Mouse (Mus musculus): ENCODE results near the gene Dnaic1. TPM values are rescaled to one million over a fixed set of nuclear protein-coding genes. Genes with fewer than 3 reads are reported as not detected.
"Not testable (repeated sequence)": the region's sequence is repeated elsewhere in the genome, so short reads cannot be mapped to it uniquely, and the experiment has no call there.

Dnaic1 gene
- polyA plus RNA-seq, 1 experiment = 10.3 TPM

GRCm38 (mm10) chr4:41678863-41679262 lies 109.3 kb downstream of the Dnaic1 start:
- no peak for TF ChIP-seq CTCF (IDR thresholded peaks at IDR 0.05; ENCODE audit: insufficient read depth, low read length)
- TF ChIP-seq POLR2A (IDR thresholded peaks at IDR 0.05; ENCODE audit: borderline replicate concordance, extremely low read depth, low read depth, low read length) = no peak
- no peak for DNase-seq
- Histone ChIP-seq H3K4me1 (ENCODE audit: control insufficient read depth, insufficient read depth, low read length) (no peaks in the 10 kb centered on the region), H3K4me3 (replicated peaks; ENCODE audit: extremely low read depth, low read depth, low read length) (no peak overlapping the region)
- WGBS = 64% methylated on average over 6 of the region's 6 CpGs

GRCm38 (mm10) chr4:41679291-41679690 lies 109.7 kb downstream of the Dnaic1 start:
- no peak overlapping the region for H3K4me3 ChIP-seq (replicated peaks; ENCODE audit: extremely low read depth, low read depth, low read length)
- whole genome bisulfite sequencing = 44% methylated on average over 2 of the region's 2 CpGs
- no peaks in the 10 kb centered on the region for H3K4me1 ChIP-seq (ENCODE audit: control insufficient read depth, insufficient read depth, low read length)
- DNase-seq = no peak
- TF ChIP-seq CTCF (IDR thresholded peaks at IDR 0.05; ENCODE audit: insufficient read depth, low read length) = no peak
- TF ChIP-seq POLR2A (IDR thresholded peaks at IDR 0.05; ENCODE audit: borderline replicate concordance, extremely low read depth, low read depth, low read length) = no peak

DNA sequence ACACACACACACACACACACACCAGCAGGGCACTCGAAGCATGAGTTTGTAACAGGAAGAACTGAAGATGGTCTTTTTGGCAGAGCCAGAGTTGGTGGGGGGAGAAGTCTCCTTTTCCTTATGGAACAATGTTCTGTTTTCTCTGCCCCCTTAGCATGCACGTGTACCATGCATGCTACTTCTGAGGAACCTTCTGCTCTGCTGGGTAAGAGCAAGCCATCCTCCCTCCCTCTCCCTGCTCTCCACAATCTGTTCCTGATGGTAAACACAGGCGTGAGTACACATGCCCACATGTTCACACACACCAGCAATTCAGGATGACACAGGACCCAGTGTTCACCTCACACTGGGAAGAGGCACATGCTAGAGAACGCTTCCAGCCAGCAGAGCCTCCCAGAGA lies 111.6 kb downstream of the Dnaic1 start:
- DNase-seq = no peak
- TF ChIP-seq POLR2A (IDR thresholded peaks at IDR 0.05; ENCODE audit: borderline replicate concordance, extremely low read depth, low read depth, low read length) (no peak), CTCF (IDR thresholded peaks at IDR 0.05; ENCODE audit: insufficient read depth, low read length) (no peak)
- Histone ChIP-seq H3K4me1 (ENCODE audit: control insufficient read depth, insufficient read depth, low read length) (no peaks in the 10 kb centered on the region), H3K4me3 (replicated peaks; ENCODE audit: extremely low read depth, low read depth, low read length) (no peak overlapping the region)
- WGBS = 58% methylated on average over 4 of the region's 4 CpGs

GRCm38 (mm10) chr4:41681947-41682346 lies 112.4 kb downstream of the Dnaic1 start:
- no peak overlapping the region for H3K4me3 ChIP-seq (replicated peaks; ENCODE audit: extremely low read depth, low read depth, low read length)
- DNase-seq = no peak
- H3K4me1 ChIP-seq (ENCODE audit: control insufficient read depth, insufficient read depth, low read length) = no peaks in the 10 kb centered on the region
- 75% methylated on average over 10 of the region's 10 CpGs for WGBS
- TF ChIP-seq CTCF (IDR thresholded peaks at IDR 0.05; ENCODE audit: insufficient read depth, low read length) = no peak
- TF ChIP-seq POLR2A (IDR thresholded peaks at IDR 0.05; ENCODE audit: borderline replicate concordance, extremely low read depth, low read depth, low read length) = no peak

DNA sequence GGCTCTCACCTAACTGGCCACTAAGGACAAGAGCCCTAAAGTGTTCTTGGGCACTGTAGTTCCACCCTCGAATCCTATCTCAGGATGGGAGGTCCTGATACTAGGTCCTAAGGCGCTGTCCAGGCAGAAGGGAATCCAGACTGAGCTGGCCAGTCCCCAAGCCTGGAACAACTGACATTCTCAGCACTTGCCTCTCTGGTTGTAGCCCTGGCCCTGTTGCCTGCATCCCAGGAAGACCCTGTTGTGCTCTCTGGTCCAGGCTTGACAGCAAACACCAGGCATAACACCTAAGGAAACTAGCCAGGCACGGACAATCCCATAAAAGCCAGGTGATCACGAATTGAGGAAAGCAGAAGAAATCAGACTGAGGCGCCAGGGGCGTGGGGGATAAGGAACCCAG lies 113.2 kb downstream of the Dnaic1 start:
- Histone ChIP-seq H3K4me3 (replicated peaks; ENCODE audit: extremely low read depth, low read depth, low read length) (no peak overlapping the region), H3K4me1 (ENCODE audit: control insufficient read depth, insufficient read depth, low read length) (no peaks in the 10 kb centered on the region)
- 47% methylated on average over 6 of the region's 6 CpGs for WGBS
- TF ChIP-seq POLR2A (IDR thresholded peaks at IDR 0.05; ENCODE audit: borderline replicate concordance, extremely low read depth, low read depth, low read length) = no peak
- TF ChIP-seq CTCF (IDR thresholded peaks at IDR 0.05; ENCODE audit: insufficient read depth, low read length) = no peak
- DNase-seq = no peak

DNA sequence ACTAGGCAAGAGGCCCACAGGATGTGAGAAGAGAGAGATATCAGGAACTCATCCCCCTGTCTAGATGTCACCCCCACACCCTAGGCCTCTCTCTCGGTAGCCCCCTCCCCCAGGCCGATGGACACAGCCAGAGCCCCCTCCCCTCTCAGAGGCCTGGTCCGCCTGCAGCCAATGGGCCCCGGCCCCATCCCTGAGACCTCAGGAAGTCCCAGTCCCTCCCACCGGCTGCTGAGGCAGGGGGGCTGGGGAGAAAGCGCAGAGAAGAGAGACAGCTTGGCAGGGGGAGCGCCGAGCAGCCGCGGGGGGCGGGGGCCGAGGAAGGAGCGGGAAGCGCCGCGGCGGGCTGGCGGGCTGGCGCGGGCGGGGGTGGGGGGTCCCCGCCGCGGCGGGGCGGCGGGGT lies 113.7 kb downstream of the Dnaic1 start:
- 3% methylated on average over 5 of the region's 27 CpGs for WGBS
- not testable (repeated sequence) for H3K4me3 ChIP-seq (replicated peaks; ENCODE audit: extremely low read depth, low read depth, low read length)

GRCm38 (mm10) chr4:41684131-41684930 lies 114.8 kb downstream of the Dnaic1 start:
- not testable (repeated sequence) for DNase-seq; H3K4me1 ChIP-seq (ENCODE audit: control insufficient read depth, insufficient read depth, low read length); H3K4me3 ChIP-seq (replicated peaks; ENCODE audit: extremely low read depth, low read depth, low read length)
- 17% methylated on average over 27 of the region's 27 CpGs for WGBS

More for the DNA sequence above, 113.7 kb downstream of the Dnaic1 start:
- H3K4me1 ChIP-seq (ENCODE audit: control insufficient read depth, insufficient read depth, low read length); DNase-seq: not testable (repeated sequence)

- H3K4me3 ChIP-seq (replicated peaks; ENCODE audit: extremely low read depth, low read depth, low read length); DNase-seq; H3K4me1 ChIP-seq (ENCODE audit: control insufficient read depth, insufficient read depth, low read length): not testable (repeated sequence)
- WGBS = 6% methylated on average over 14 of the region's 14 CpGs
These were observed 115.4 kb downstream of the Dnaic1 start for GRCm38 (mm10) chr4:41684931-41685453.

- not testable (repeated sequence) for DNase-seq; H3K4me3 ChIP-seq (replicated peaks; ENCODE audit: extremely low read depth, low read depth, low read length); H3K4me1 ChIP-seq (ENCODE audit: control insufficient read depth, insufficient read depth, low read length)
- WGBS = 72% methylated on average over 10 of the region's 10 CpGs
These were observed 116.4 kb downstream of the Dnaic1 start for GRCm38 (mm10) chr4:41685882-41686492.

Other genes starting within 250 kb of the Dnaic1 start
- gene Ubap1, start 220.8 kb upstream of the Dnaic1 start, polyA plus RNA-seq (2012; rRNA removed) = 16.9 and 24.0 TPM in 2 replicates
- 0.95 and 1.2 TPM in 2 replicates for gene Kif24, start 104.9 kb upstream of the Dnaic1 start, polyA plus RNA-seq (2012; rRNA removed)
- gene Nudt2, start 104.6 kb upstream of the Dnaic1 start, polyA plus RNA-seq (2012; rRNA removed) = 7.2 and 11.7 TPM in 2 replicates
- gene AI464131, start 66.7 kb upstream of the Dnaic1 start, polyA plus RNA-seq (2012; rRNA removed) = 14.0 and 14.1 TPM in 2 replicates
- 40.8 and 50.3 TPM in 2 replicates for gene 1110017D15Rik, start 52.4 kb upstream of the Dnaic1 start, polyA plus RNA-seq (2012; rRNA removed)
- gene Fam219a, start 237 bp upstream of the Dnaic1 start, polyA plus RNA-seq (2012; rRNA removed) = 63.5 and 94.2 TPM in 2 replicates
- 36.4 and 48.9 TPM in 2 replicates for gene Enho, start 70.5 kb downstream of the Dnaic1 start, polyA plus RNA-seq (2012; rRNA removed)
- gene Cntfr, start 127.3 kb downstream of the Dnaic1 start, polyA plus RNA-seq (2012; rRNA removed) = 10.5 and 14.0 TPM in 2 replicates
- gene Il11ra1, start 130.2 kb downstream of the Dnaic1 start, polyA plus RNA-seq (2012; rRNA removed) = 107 and 109 TPM in 2 replicates
- 42.8 and 44.3 TPM in 2 replicates for gene Rpp25l, start 143.8 kb downstream of the Dnaic1 start, polyA plus RNA-seq (2012; rRNA removed)
- gene Dctn3, start 153.4 kb downstream of the Dnaic1 start, polyA plus RNA-seq (2012; rRNA removed) = 44.3 and 45.0 TPM in 2 replicates
- not detected in 2 replicates for gene Arid3c, start 161.4 kb downstream of the Dnaic1 start, polyA plus RNA-seq (2012; rRNA removed)
- gene Galt, start 185.5 kb downstream of the Dnaic1 start, polyA plus RNA-seq (2012; rRNA removed) = 95.1 and 103 TPM in 2 replicates
- 70.9 and 83.3 TPM in 2 replicates for gene Sigmar1, start 186.4 kb downstream of the Dnaic1 start, polyA plus RNA-seq (2012; rRNA removed)
- 34.5 and 43.2 TPM in 2 replicates for gene Ccl27a, start 204.5 kb downstream of the Dnaic1 start, polyA plus RNA-seq (2012; rRNA removed)

Measured in lung, adult 2 months (tissue).